Mouse (Mus musculus) cerebellum, adult 2 months (tissue): ENCODE data around the gene Mlip.

Experiments
- CTCF ChIP-seq: fragments of 200-500 bp; IDR thresholded peaks from 2 replicates; pipeline ENCODE4 v1.5.1; 2011; ENCODE audit warnings: low read depth, mild to moderate bottlenecking, control low read depth, low read length, moderate library complexity, borderline replicate concordance; ENCODE audit not compliant: insufficient read depth
- POLR2A ChIP-seq: fragments of 200-500 bp; IDR thresholded peaks from 2 replicates; pipeline ENCODE4 v1.6.1; 2011; ENCODE audit warnings: low read length, control low read depth, borderline replicate concordance; ENCODE audit not compliant: insufficient read depth

DNA sequence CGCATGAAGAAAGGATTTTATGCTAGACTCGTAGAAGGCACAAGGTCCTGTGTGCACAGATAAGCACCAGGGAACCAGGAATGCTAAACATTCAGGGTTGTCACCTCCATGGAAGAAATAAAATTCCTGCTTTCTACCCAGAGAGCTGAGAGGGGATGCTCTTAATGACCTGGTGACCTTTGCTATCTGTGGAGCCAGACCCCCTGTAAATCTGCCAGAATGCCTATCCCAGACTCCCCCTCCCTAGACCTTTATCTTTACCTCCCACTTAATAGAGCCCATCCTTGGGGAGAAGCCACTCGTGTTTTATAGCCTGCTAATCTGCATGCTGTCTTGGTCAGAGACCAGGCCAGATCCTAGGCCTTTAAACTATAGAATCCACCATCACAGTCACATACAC, 29.7 kb upstream of the Mlip start:
- TF ChIP-seq POLR2A = no peak
- no peak for TF ChIP-seq CTCF
